Mouse (Mus musculus) ES-E14 (cell line): ENCODE results near the gene Cmss1.

ENCODE experiments used
- HCFC1 ChIP-seq: IDR thresholded peaks from 2 replicates; pipeline ENCODE4 v1.6.1; 2012; ENCODE audit warnings: low read length, inconsistent platforms, borderline replicate concordance; ENCODE audit not compliant: insufficient read depth
- MAFK ChIP-seq: IDR thresholded peaks from 2 replicates; pipeline ENCODE4 v1.6.1; 2014; ENCODE audit warnings: mild to moderate bottlenecking, low read depth, low read length, inconsistent platforms; ENCODE audit not compliant: insufficient read depth
- ZC3H11A ChIP-seq: IDR thresholded peaks from 2 replicates; pipeline ENCODE4 v1.6.1; 2012; ENCODE audit warnings: low read depth, mild to moderate bottlenecking, inconsistent platforms, low read length, borderline replicate concordance
- ZNF384 ChIP-seq: IDR thresholded peaks from 2 replicates; pipeline ENCODE4 v1.6.1; 2012; ENCODE audit warnings: low read depth, low read length, inconsistent platforms

DNA sequence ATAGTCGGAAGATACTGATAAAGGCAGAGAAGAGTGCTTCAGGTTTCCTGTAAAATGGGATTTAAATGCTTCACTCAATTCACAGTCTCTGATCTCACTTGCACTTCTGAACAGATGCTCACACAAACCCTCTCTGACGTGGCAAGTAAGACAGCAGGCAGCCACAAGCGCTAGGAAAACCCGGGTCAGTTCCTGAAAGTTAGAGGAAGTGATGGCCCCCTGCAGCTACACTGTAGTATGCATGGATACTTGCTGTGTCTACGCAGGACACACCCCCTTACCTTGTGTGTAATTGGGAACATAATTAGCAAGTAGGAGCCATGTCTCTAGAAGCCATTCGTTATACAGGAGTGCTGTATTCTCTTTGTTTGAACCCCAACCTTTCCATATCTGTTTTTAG is 124.4 kb downstream of the Cmss1 start:
- TF ChIP-seq MAFK, result no peak
- TF ChIP-seq ZC3H11A, result no peak
- no peak for TF ChIP-seq ZNF384
- TF ChIP-seq HCFC1, result no peak
